Mouse (Mus musculus): ENCODE results near the gene Ugt1a2.

The Ugt1a2 gene

DNA sequence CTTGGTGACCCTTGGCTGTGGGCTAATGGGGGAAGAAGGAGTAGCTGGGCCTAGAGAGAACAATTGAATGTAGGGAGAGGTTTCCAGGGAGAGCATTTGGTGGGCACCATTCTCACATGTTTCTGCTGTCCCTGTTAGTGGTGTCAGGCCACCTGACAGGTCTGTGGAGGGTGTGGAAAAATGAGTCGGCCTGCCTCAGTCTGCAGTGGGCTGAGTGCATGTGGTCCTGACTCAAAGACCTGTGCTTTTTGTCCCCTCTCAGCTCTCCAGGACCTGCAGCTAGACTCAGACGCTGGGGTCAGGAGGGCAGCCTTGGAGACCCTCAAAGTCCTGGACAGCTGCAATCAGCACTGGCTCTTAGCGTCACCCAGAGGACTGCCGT is 59.2 kb downstream of the Ugt1a2 start:
- DNase-seq = no peak

DNA sequence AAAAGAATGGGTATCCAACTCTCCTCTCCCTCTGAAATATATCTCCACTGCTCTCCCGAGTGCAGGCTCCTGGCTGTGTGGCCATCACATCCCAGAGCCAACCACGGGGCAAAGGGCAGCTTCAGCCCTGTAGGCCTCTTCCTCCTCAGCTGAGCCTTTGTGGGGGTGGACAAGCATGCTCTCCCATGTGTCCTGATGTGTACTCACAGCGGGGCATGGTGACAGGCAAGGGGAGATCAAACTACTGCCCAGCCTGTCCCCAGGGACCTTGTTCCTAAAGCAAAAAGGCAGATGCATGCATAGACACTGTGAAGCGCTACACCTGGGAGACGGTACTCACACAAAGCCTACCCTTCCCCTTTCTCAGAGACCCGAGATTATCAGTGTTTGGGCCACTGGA is 59.7 kb downstream of the Ugt1a2 start:
- no peak for DNase-seq

DNA sequence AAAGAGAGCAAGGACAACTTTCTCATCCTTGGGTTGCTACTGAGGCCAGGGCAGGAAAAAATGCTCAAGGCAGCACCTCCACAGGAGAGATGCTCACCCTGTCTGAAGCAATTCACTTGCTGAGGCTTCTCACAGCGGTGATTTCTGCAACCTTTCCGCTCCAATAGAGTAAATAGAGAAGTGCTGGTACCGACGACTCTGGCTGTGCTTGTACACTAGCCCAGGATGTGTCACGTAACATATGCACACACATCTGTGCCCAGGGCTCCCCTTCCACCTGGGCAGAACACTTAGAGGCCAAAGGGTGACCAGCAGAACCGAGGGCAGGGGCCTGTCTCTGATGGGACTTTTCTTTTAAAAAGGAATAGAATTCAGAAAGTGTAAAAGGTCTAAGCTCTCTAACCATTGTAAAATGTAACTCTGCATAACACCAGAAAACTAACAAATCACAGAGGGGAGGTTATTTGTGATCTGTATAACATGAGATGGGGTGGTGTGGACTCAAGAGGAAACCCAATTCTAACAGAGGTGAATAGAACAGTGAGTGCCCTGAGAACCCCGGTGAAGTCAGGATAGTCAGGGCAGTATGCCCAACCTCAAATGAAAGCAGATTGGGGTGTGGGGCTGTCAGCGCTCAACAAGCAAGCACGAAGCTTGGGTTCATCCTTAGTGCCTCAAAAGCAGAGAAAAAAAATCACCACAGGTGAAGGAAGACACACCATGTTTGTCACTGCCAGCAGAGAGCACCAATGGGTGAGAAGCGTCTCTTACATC is 60.4 kb downstream of the Ugt1a2 start:
- no peak for DNase-seq

DNA sequence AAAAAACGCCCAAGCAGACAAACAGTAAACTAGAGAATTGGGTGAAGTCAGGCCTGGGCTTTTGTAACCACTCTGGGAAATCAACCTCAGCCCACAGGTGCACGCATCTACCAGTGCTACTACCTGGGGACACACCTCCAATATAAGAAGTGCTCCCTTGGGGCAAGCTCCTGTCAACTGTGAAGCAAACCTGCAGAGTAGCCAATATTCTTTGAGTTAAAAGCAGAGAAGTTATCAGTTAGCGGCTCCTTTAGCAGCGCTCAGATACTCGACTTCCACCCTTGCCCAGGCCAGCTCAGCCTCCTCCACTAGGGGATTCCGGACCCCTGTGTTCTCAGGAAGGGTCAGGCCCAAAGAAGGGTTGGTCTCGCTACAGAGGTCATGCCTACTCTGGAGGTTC is 61.3 kb downstream of the Ugt1a2 start:
- DNase-seq = no peak

DNA sequence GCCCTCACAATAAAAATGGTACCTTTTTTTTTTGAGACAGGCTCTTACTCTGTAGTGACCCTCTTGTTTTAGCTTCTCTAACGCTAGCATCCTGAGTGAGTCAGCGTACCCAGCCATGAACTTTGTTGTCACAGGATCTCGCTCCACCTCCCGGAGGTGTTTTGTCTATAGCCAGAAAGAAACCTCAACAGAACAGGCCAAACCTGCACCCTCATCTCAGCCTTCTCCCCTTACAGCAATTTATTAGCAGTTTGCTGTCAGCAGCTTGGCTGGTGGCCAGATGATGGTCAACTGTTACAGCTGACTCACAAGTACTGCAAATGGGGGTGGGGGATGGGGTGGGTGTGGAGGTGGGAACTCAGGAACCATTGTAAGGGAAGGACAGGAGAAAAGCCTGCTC is 61.9 kb downstream of the Ugt1a2 start:
- no peak for DNase-seq

DNA sequence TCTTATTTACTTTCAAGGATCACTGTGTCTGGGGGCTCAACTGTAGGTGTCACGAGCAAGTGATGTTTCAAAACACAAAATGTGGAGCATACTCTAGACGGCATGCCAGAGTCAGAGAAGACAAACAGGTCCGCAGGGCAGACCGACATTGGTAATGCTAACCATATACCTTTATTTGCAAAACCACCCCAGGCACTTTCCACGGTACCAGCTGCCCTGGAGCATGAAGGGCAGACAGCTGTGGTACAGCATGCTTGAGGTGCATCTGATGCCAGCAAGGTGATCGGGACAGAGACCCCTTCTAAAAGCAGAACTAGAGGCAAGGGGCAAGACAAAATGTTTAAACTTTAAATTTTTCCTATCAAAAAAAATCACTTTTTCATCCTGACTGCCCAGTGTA is 62.6 kb downstream of the Ugt1a2 start:
- no peak for DNase-seq

DNA sequence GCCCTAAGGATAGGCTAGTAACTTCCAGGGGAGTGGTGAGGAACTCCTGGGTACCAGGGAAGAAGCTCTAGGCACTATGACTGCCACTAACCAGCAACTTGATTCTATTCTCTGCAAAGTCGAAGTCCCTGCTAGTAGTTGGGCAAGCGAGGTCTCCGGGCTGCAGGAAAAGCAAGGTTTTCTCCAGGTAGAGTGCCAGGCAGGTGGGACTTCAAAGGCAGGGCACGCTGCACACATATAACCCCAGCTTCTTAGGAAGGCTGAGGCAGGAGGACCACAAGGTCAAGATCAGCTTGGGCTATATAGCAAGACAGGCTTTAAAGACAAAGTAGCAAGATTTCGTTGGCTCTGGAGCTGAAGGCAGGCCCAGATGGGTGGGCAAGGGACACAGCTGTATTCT is 63.4 kb downstream of the Ugt1a2 start:
- no peak for DNase-seq

DNA sequence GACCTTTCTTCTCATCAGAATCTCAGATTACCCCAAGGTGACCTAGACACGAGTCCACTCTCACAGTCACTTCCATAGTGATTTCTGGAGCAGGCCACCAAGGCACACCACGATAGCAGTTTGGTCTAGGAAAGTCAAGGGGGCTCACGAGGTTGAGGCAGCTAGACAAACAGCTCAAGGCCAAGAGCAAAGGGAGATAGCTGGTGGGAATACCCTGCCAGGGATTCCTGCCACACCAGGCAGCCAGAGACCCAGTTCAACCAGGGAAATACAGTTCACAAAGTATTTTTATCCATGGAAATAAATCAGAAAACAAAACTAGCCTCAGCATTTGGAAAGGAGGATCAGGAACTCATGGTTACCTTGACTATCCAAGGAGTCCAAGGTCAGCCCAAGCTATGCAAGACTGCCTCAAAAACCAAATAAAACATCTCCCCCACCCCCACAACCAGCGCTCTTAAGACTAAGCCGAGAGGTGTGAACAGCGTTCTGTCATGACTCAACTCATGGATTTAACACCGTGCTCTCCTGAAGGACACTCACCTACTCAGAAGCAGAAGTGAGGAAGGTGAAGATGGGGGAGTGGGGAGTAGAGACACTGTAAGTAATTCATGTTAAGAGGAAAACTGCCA is 64.0 kb downstream of the Ugt1a2 start:
- no peak for DNase-seq

DNA sequence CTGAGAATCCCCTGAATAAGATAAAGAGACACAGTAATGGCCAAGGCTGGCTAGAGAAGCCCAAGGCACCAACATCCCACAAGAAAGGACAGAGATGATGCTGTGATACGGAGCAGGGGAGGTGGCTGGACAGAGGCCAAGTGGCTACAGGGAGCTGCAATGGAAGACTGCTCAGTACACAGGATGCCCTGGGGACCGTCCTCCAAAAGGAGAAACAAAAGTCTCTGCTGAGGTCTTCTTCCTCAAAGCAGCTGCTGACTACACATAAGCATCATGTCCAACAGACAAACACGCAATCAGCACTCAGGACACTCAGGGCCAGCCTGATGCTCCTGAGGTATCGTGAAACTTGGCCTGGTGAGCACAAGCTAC is 64.5 kb downstream of the Ugt1a2 start:
- no peak for DNase-seq

DNA sequence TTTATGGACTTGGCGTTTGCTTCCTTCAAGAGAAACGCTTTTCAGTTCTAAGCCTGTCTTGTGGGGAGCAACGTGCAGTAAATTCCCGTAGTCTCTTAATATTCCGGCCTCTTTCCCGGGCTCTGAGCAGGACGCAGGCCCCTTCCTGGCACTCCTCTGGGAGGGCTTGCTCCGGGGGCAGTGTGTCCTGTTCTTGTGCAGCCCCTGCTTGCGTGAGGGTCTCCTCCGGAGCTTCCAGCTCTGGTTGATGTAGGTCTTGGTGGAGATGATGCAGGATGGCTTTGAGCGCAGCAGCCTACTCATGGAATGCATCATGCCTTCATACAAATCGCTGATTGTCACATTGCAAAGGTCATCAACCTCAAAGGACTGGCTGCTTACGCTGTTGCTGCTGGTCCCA is 65.7 kb downstream of the Ugt1a2 start:
- DNase-seq = no peak

DNA sequence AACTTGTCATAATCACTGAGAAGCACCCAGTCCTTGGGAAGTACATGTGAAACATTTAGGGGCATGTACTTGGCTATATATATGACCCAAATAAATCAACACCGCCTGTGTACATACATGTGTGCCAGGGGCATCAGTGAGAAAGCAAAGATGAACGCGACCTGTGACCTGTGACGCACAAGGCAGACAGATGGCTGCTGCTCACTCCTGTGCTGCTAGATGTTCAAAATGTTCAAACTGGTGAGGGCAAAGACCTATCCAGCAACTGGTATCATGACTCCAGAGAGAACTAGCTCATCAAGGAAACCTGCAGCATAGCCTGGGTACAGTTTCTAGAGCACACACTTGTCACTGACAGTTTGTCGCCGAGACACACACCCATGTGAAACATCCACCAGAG is 67.1 kb downstream of the Ugt1a2 start:
- no peak for DNase-seq

DNA sequence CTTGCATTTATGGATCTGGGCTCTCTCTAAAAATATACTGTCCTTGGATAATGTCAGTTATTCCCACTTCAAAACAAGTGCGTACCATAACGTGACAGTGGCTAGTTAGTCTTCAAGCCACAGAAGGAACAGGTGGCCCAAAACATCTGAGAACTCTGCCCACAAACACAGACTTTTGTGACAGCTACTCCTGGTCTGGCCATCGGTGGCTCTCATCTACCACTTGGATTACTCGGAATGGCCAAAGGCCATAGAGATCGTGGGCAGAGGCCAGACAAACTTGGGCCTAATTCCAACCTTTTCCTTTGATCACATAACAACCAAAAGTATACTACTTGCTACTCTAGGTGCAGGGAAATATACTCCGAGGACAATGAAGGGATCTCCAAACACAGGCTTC is 67.7 kb downstream of the Ugt1a2 start:
- no peak for DNase-seq
